Mouse (Mus musculus): ENCODE results near the gene Tmem252. TPM values are rescaled to one million over a fixed set of nuclear protein-coding genes. Genes with fewer than 3 reads are reported as not detected.

Tmem252 gene
- polyA plus RNA-seq, 1 experiment: 1.0 TPM

DNA sequence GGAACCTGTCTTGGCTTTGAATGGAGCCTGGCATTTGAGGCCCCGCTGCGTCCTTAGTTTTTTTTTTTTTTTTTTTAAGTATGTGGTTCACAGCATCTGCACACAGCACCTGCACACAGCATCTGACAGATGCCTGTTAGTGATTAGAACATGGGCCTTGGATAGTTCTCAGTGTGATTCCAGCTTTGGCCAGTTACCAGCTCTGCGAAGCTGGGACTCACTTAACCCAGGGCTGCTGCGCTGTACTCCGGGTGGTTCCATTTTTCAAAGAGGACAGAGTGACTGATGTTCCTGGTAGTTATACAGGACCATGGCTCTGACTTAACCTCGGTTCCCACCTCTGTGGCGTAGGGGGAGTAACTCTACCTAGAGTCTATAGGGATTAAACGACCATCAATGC is 23.4 kb upstream of the Tmem252 start:
- Histone ChIP-seq H3K4me1 (ENCODE audit: control insufficient read depth, insufficient read depth, low read length) (no peaks in the 10 kb centered on the region), H3K4me3 (replicated peaks; ENCODE audit: extremely low read depth, low read depth, low read length) (no peak overlapping the region)
- no peak for DNase-seq
- 80% methylated on average over 8 of the region's 8 CpGs for WGBS
- TF ChIP-seq CTCF (IDR thresholded peaks at IDR 0.05; ENCODE audit: insufficient read depth, low read length): no peak
- no peak for TF ChIP-seq POLR2A (IDR thresholded peaks at IDR 0.05; ENCODE audit: borderline replicate concordance, extremely low read depth, low read depth, low read length)

DNA sequence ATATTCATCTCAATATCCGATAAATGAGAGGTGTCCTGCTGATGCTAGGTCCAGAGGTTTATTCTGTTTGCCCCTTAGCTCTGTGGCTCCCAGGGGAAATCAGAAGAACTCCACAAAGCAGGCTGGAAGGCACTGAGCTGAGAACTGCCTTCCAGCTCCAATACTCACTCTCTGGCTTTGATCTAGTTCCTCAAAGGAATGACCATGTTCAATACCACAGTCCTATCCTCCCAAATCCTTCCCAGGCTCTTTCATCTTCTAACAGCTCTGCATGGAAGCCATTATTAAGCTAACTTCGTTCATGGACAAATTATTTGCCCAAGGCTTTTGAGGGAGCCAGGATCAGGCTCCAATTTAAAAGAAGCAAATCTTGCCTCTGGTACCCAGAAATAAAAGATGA is 22.2 kb upstream of the Tmem252 start:
- no peak for DNase-seq
- no peak for TF ChIP-seq POLR2A (IDR thresholded peaks at IDR 0.05; ENCODE audit: borderline replicate concordance, extremely low read depth, low read depth, low read length)
- no peak for TF ChIP-seq CTCF (IDR thresholded peaks at IDR 0.05; ENCODE audit: insufficient read depth, low read length)
- Histone ChIP-seq H3K4me1 (ENCODE audit: control insufficient read depth, insufficient read depth, low read length) (no peaks in the 10 kb centered on the region), H3K4me3 (replicated peaks; ENCODE audit: extremely low read depth, low read depth, low read length) (no peak overlapping the region)
- 64% methylated on average over 2 of the region's 2 CpGs for WGBS

- no peak for DNase-seq
- TF ChIP-seq CTCF (IDR thresholded peaks at IDR 0.05; ENCODE audit: insufficient read depth, low read length) (no peak), POLR2A (IDR thresholded peaks at IDR 0.05; ENCODE audit: borderline replicate concordance, extremely low read depth, low read depth, low read length) (no peak)
- Histone ChIP-seq H3K4me1 (ENCODE audit: control insufficient read depth, insufficient read depth, low read length) (no peaks in the 10 kb centered on the region), H3K4me3 (replicated peaks; ENCODE audit: extremely low read depth, low read depth, low read length) (no peak overlapping the region)
- 52% methylated on average over 6 of the region's 6 CpGs for WGBS
Observed at GRCm38 (mm10) chr19:24652342-24653019, 21.3 kb upstream of the Tmem252 start.

GRCm38 (mm10) chr19:24653230-24653799 is 20.5 kb upstream of the Tmem252 start:
- Histone ChIP-seq H3K4me3 (replicated peaks; ENCODE audit: extremely low read depth, low read depth, low read length) (no peak overlapping the region), H3K4me1 (ENCODE audit: control insufficient read depth, insufficient read depth, low read length) (no peaks in the 10 kb centered on the region)
- no peak for DNase-seq
- TF ChIP-seq CTCF (IDR thresholded peaks at IDR 0.05; ENCODE audit: insufficient read depth, low read length): no peak
- no peak for TF ChIP-seq POLR2A (IDR thresholded peaks at IDR 0.05; ENCODE audit: borderline replicate concordance, extremely low read depth, low read depth, low read length)
- 63% methylated on average over 9 of the region's 9 CpGs for WGBS

DNA sequence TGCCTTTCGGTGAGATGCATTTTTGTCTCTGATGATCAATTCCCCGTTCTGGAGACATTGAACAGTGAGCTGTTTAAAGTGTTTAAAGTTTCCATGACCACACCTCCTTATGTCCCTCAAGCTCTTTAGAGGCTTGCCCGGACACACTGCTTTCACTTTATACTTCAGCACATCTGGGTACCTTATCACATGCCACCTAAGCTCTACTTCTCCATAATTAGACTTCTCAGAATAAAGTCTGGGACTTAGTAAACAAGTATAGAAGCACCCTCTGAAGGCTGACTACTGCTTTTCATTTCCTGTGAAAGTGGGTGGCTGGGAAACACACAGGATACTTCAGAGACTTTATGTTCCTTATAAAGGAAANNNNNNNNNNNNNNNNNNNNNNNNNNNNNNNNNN is 16.8 kb upstream of the Tmem252 start:
- Histone ChIP-seq H3K4me1 (ENCODE audit: control insufficient read depth, insufficient read depth, low read length) (no peaks in the 10 kb centered on the region), H3K4me3 (replicated peaks; ENCODE audit: extremely low read depth, low read depth, low read length) (no peak overlapping the region)
- WGBS: 38% methylated on average over 3 of the region's 3 CpGs
- TF ChIP-seq POLR2A (IDR thresholded peaks at IDR 0.05; ENCODE audit: borderline replicate concordance, extremely low read depth, low read depth, low read length) (no peak), CTCF (IDR thresholded peaks at IDR 0.05; ENCODE audit: insufficient read depth, low read length) (no peak)
- DNase-seq: no peak

DNA sequence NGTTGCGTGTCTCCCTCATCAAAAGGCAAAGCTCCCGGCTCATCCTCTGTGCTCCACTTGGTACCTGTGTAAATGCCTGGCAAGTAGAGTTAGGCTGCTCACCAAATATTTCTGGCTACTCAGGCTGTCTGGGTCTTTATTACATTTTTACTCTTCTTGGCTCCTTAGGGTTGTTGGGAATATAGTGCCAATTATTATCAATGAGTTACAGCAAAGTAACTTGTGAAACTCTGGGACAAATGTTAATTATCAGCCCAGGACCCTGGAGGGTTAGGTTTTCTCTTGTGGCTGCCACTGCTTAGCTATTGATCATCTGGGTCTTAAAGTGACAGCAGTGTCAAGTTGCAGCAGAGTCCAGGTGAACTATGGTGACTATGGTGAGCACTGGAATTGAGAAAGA is 11.5 kb upstream of the Tmem252 start:
- no peak for TF ChIP-seq CTCF (IDR thresholded peaks at IDR 0.05; ENCODE audit: insufficient read depth, low read length)
- TF ChIP-seq POLR2A (IDR thresholded peaks at IDR 0.05; ENCODE audit: borderline replicate concordance, extremely low read depth, low read depth, low read length): no peak

GRCm38 (mm10) chr19:24665771-24666170 is 8.0 kb upstream of the Tmem252 start:
- TF ChIP-seq POLR2A (IDR thresholded peaks at IDR 0.05; ENCODE audit: borderline replicate concordance, extremely low read depth, low read depth, low read length): no peak
- TF ChIP-seq CTCF (IDR thresholded peaks at IDR 0.05; ENCODE audit: insufficient read depth, low read length): no peak
- no peak for DNase-seq
- WGBS: 82% methylated on average over 11 of the region's 11 CpGs
- Histone ChIP-seq H3K4me3 (replicated peaks; ENCODE audit: extremely low read depth, low read depth, low read length) (no peak overlapping the region), H3K4me1 (ENCODE audit: control insufficient read depth, insufficient read depth, low read length) (no peaks in the 10 kb centered on the region)

More for the DNA sequence above, 11.5 kb upstream of the Tmem252 start:
- Histone ChIP-seq H3K4me1 (ENCODE audit: control insufficient read depth, insufficient read depth, low read length) (no peaks in the 10 kb centered on the region), H3K4me3 (replicated peaks; ENCODE audit: extremely low read depth, low read depth, low read length) (no peak overlapping the region)
- no peak for DNase-seq
- WGBS: 97% methylated on average over 2 of the region's 2 CpGs

DNA sequence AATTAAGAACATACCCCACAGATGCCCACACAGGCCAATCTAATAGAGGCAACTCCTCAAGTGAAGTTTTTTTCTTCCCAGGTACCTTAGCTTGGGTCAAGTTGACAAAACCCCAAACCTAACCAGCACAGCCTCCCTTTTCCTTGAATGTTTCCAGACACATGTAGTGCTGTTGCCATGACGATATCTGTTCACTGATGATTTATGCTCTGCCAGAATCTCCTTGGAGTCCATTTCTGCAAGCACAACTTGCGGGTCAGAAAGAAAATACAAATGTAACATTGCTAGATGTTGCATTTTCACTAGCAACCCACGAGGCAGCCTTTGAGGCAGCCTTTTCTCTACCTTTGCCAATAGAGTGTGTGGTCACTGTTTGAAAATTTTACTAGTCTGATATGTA is 6.3 kb upstream of the Tmem252 start:
- no peak for DNase-seq
- 84% methylated on average over 3 of the region's 3 CpGs for WGBS
- TF ChIP-seq POLR2A (IDR thresholded peaks at IDR 0.05; ENCODE audit: borderline replicate concordance, extremely low read depth, low read depth, low read length) (no peak), CTCF (IDR thresholded peaks at IDR 0.05; ENCODE audit: insufficient read depth, low read length) (no peak)
- peaks cover 6% of the 10 kb centered on the region for H3K4me1 ChIP-seq (ENCODE audit: control insufficient read depth, insufficient read depth, low read length)
- no peak overlapping the region for H3K4me3 ChIP-seq (replicated peaks; ENCODE audit: extremely low read depth, low read depth, low read length)

DNA sequence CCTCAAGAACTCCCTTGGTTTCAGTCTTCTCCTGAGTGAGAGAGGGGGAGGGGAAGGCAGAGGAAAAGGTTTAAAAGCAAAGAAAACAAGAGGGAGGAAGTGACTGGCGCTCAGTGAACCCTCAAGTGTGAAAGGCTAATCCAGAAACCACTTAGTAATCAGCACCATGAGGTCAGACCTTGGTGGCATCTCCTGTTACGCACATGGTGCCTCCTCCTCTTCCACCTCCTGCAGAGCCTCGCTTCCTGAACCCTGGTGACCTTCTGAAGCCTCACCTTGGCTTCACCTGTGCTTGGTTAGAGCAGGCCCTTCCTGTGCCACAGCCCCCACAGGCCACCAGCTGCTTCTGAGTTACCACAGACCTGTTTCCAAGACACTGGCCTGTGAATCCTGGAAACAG is 2.2 kb upstream of the Tmem252 start:
- no peak for DNase-seq
- no peak for TF ChIP-seq CTCF (IDR thresholded peaks at IDR 0.05; ENCODE audit: insufficient read depth, low read length)
- no peak for TF ChIP-seq POLR2A (IDR thresholded peaks at IDR 0.05; ENCODE audit: borderline replicate concordance, extremely low read depth, low read depth, low read length)
- H3K4me3 ChIP-seq (replicated peaks; ENCODE audit: extremely low read depth, low read depth, low read length): no peak overlapping the region
- WGBS: 43% methylated on average over 3 of the region's 3 CpGs
- peaks cover 8% of the 10 kb centered on the region for H3K4me1 ChIP-seq (ENCODE audit: control insufficient read depth, insufficient read depth, low read length)

GRCm38 (mm10) chr19:24672366-24672960 is 1.3 kb upstream of the Tmem252 start:
- Histone ChIP-seq H3K4me1 (ENCODE audit: control insufficient read depth, insufficient read depth, low read length) (peaks cover 8% of the 10 kb centered on the region), H3K4me3 (replicated peaks; ENCODE audit: extremely low read depth, low read depth, low read length) (no peak overlapping the region)
- TF ChIP-seq CTCF (IDR thresholded peaks at IDR 0.05; ENCODE audit: insufficient read depth, low read length) (no peak), POLR2A (IDR thresholded peaks at IDR 0.05; ENCODE audit: borderline replicate concordance, extremely low read depth, low read depth, low read length) (no peak)
- DNase-seq: peak; percentile 9
- WGBS: 30% methylated on average over 10 of the region's 10 CpGs
